Mouse (Mus musculus): ENCODE data around the gene Rfx1.

Gene Rfx1

GRCm38 (mm10) chr8:84063861-84064610 lies 2.6 kb upstream of the Rfx1 start:
- DNase-seq: peak; percentile 82

GRCm38 (mm10) chr8:84065037-84065436 lies 1.6 kb upstream of the Rfx1 start, which contains the start of gene Gm10643:
Gm10643 (minus strand) TSS chr8:84065137.
- DNase-seq: no peak

- DNase-seq: no peak
Measured at GRCm38 (mm10) chr8:84065457-84066072, 1.1 kb upstream of the Rfx1 start.

- peak; percentile 99 for DNase-seq
Measured at GRCm38 (mm10) chr8:84067047-84067573, 476 bp downstream of the Rfx1 start.

- DNase-seq: no peak
Measured at GRCm38 (mm10) chr8:84067911-84068310, 1.3 kb downstream of the Rfx1 start.

- DNase-seq: no peak
Measured at GRCm38 (mm10) chr8:84068316-84069035, 1.8 kb downstream of the Rfx1 start.

- no peak for DNase-seq
Measured at GRCm38 (mm10) chr8:84069169-84069568, 2.5 kb downstream of the Rfx1 start.

- DNase-seq: no peak
Measured at GRCm38 (mm10) chr8:84069750-84070149, 3.1 kb downstream of the Rfx1 start.

- no peak for DNase-seq
Measured at GRCm38 (mm10) chr8:84070241-84070640, 3.6 kb downstream of the Rfx1 start.

GRCm38 (mm10) chr8:84070667-84071066 lies 4.0 kb downstream of the Rfx1 start:
- no peak for DNase-seq

- DNase-seq: no peak
Measured at GRCm38 (mm10) chr8:84071921-84072320, 5.3 kb downstream of the Rfx1 start.

GRCm38 (mm10) chr8:84072321-84072720 lies 5.7 kb downstream of the Rfx1 start:
- no peak for DNase-seq

GRCm38 (mm10) chr8:84073230-84073976 lies 6.8 kb downstream of the Rfx1 start:
- no peak for DNase-seq

GRCm38 (mm10) chr8:84076412-84076811 lies 9.8 kb downstream of the Rfx1 start:
- DNase-seq: no peak

- no peak for DNase-seq
Measured at GRCm38 (mm10) chr8:84076849-84077248, 10.2 kb downstream of the Rfx1 start.

GRCm38 (mm10) chr8:84079206-84079605 lies 12.6 kb downstream of the Rfx1 start:
- DNase-seq: no peak

GRCm38 (mm10) chr8:84083829-84084241 lies 17.2 kb downstream of the Rfx1 start:
- DNase-seq: no peak

GRCm38 (mm10) chr8:84084341-84085115 lies 17.9 kb downstream of the Rfx1 start:
- DNase-seq: no peak

- DNase-seq: no peak
Measured at GRCm38 (mm10) chr8:84087156-84087555, 20.5 kb downstream of the Rfx1 start.

GRCm38 (mm10) chr8:84087821-84088220 lies 21.2 kb downstream of the Rfx1 start:
- DNase-seq: no peak

GRCm38 (mm10) chr8:84089277-84089676 lies 22.6 kb downstream of the Rfx1 start:
- no peak for DNase-seq

- DNase-seq: no peak
Measured at GRCm38 (mm10) chr8:84090585-84090984, 24.0 kb downstream of the Rfx1 start.

All from thymus, postnatal 25 days (tissue).